Mouse (Mus musculus) embryo, embryonic 10.5 days (tissue): ENCODE measurements around the gene Hcn1.

Source experiments
- DNase-seq: peaks from one replicate; pipeline ENCODE4 v3.0.0-alpha.2; 2015; ENCODE audit warnings: low spot score

Gene Hcn1

DNA sequence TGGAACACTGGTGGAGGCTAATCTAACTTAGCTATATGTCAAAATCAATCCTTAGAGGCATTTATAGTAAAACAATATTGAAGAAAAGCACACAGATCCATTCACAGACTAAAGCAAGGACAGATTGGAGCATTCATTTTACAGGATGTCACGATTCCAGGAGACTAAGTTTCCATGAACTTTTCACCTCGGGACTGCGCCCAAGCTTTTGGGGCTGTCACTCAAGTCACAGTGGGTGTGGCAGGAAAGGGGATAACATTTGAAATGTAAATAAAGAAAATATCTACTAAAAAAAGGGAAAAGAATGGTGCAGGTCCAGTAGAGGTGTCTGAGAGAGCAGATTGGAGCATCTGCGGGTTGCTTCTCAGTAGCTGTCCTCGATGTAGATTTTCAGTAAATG lies 421.3 kb downstream of the Hcn1 start:
- no peak for DNase-seq

DNA sequence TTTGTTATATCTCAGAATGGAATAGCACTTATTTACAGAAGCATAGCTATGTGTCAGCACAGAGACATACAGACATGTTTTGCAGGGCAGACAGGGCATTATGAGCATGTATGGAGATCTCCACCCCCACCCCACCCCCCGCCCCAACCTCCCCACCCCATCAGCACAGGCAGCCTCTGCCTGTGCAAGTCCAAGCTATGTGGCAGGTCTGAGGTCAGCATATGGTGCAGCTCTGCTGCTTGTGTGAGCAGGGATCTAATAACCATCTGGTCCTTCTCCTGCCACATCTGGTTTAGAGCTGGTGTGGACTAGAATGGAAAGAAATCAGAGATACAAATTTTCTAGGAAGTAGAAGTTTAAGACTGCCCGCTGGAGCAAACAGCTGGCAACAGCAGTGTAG lies 424.4 kb downstream of the Hcn1 start:
- peak; percentile 12 for DNase-seq

DNA sequence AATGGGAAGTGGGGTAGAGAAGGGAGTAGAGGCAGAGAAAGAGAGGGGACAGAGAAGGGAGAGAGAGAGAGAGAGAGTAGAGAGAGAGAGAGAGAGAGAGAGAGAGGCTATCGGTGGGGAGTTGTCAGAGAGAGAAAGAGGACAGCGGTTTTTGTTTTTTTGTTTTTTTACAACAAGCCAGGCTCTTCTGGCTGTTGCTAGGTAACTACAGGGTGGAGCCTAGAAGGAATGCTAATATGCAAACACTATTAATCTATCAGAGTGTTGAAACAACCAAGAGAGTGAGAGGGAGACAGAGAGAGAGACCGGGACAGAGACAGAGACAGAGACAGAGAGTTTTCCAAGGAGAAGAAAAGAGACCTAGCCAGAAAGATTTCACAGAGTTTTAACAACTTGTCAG lies 425.7 kb downstream of the Hcn1 start:
- DNase-seq = no peak

DNA sequence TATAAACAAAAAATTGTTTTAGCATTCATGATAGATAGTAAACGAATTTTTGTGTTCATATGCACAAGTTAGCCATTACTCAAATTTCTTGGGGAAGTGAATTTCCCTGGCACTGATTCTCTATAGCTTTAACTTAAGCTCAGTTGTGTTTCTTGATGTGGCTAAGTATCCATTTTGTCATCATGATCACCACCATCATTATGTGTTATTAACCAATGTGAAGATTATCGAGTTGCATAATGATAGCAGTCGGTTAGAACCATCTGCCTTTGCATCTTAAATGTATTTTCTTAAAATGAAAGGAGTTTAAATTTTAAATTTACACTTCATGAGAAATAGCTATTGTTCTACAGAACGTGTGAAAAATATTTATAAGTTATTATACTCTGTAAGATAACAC lies 426.5 kb downstream of the Hcn1 start:
- DNase-seq = no peak

DNA sequence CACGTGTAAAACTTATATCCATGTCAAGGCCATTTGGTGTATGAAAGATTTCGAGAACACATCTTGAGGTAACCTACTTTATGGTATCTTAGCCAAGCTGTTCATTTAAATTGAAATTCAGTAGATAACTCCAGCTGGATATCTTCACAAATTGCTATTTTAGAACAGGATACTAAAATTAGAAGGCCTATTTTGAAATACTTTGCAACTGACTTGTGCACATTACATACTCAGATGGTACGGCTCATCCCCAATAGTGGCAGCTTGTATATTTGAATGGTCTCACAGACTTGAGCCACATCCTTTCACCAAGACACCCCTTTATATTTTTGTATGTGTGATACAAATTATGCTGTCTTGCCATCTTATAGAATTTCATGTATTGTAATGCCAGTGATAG lies 427.5 kb downstream of the Hcn1 start:
- DNase-seq = no peak

DNA sequence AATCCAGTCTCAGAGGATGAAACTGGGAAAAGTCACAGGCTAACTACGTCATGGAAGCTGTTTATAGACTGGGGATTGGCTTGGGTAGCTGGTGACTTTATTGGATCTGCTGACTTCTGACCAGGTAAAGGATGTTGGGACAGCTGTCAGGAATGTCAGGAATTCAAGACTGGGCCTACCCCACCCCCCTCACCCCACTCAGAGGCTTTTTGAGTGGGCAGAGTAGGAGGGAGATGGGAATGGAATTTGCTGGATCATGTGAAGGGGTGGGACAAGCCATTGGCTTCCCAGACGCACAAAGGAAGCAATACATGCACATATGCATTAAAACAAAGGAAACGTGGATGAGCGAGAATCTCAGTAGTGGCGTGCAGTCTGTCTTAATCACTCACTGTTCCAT lies 433.5 kb downstream of the Hcn1 start:
- no peak for DNase-seq
